Mouse (Mus musculus) midbrain, embryonic 12.5 days (tissue): Measurements from ENCODE around the gene Cdh22. TPM values are rescaled to one million over a fixed set of nuclear protein-coding genes. Genes with fewer than 3 reads are reported as not detected.
A peak's percentile ranks its signal among the peaks of the same experiment; 100 is the strongest.

ENCODE experiments used
- ATAC-seq: fragments of 200-750 bp; cut with Nextera tagmentation; 2 replicates; pipeline ENCODE4 v1.8.0; 2017; ENCODE audit warnings: low read depth, moderate TSS enrichment, moderate library complexity; ENCODE audit not compliant: low FRiP score
- H3K27ac ChIP-seq: fragments of 300-500 bp; sonication (generic); replicated peaks from 2 replicates; pipeline ENCODE4 v1.5.1; 2016; ENCODE audit warnings: mild to moderate bottlenecking
- H3K27me3 ChIP-seq: fragments of 300-500 bp; sonication (generic); 2 replicates; pipeline ENCODE4 v1.6.1; 2016; ENCODE audit warnings: mild to moderate bottlenecking
- H3K36me3 ChIP-seq: fragments of 300-500 bp; sonication (generic); 2 replicates; pipeline ENCODE4 v1.6.1; 2016
- H3K4me1 ChIP-seq: fragments of 300-500 bp; sonication (generic); 2 replicates; pipeline ENCODE4 v1.6.1; 2016
- H3K4me2 ChIP-seq: fragments of 300-500 bp; sonication (generic); replicated peaks from 2 replicates; pipeline ENCODE4 v1.6.1; 2016; ENCODE audit warnings: mild to moderate bottlenecking, moderate library complexity
- H3K4me3 ChIP-seq: fragments of 300-500 bp; sonication (generic); 2 replicates; pipeline ENCODE4 v1.5.1; 2016; ENCODE audit warnings: mild to moderate bottlenecking
- H3K9ac ChIP-seq: fragments of 300-500 bp; sonication (generic); replicated peaks from 2 replicates; pipeline ENCODE4 v1.6.1; 2016; ENCODE audit warnings: mild to moderate bottlenecking, moderate library complexity
- H3K9me3 ChIP-seq: fragments of 300-500 bp; sonication (generic); 2 replicates; pipeline ENCODE4 v1.6.1; 2016; ENCODE audit warnings: mild to moderate bottlenecking
- WGBS: fragments of 180-500 bp; shearing (Covaris S2); methylation state at CpG from one replicate; pipeline ENCODE4 v1.1.7; 2016; 5-methylcytosine and 5-hydroxymethylcytosine counted together
- polyA plus RNA-seq: library from polyadenylated mRNA; unstranded; fragments of >200 nt; fragmentation: Nextera tagmentation; extraction: Ambion mirVana; gene quantifications from 2 replicates; pipeline ENCODE4 v1.2.1, GENCODE M21; 2016

Gene Cdh22
- polyA plus RNA-seq, 1 experiment from 2014 or later: 18.8 TPM

DNA sequence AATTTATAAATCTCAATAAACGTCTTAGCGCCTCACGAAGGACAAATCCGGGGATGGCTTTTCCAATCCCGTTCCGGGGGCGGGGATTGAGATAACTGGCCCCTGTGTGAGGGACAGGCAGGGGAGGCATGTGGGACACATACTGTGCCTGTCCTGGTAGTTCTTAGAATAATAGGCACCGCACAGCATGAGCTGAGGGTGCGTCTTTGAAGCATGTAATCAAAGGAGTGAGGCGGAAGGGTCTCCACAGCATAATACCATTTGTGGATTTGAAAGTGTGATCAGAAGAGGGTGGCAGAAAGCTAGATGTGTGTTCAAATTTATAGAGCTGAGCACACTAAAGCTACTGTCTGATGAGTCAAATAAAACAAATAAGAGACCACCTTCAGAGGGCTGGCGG lies 11.7 kb upstream of the Cdh22 start:
- Histone ChIP-seq H3K4me3 (no peak overlapping the region), H3K27me3 (peaks cover 72% of the 10 kb centered on the region), H3K27ac (no peak overlapping the region), H3K9ac (no peak overlapping the region), H3K4me1 (peaks cover 42% of the 10 kb centered on the region), H3K4me2 (no peak overlapping the region), H3K36me3 (no peaks in the 10 kb centered on the region), H3K9me3 (no peaks in the 10 kb centered on the region; the same call in 1 of the 2 replicates)
- ATAC-seq: no peak
- WGBS: 16% methylated on average over 11 of the region's 11 CpGs

DNA sequence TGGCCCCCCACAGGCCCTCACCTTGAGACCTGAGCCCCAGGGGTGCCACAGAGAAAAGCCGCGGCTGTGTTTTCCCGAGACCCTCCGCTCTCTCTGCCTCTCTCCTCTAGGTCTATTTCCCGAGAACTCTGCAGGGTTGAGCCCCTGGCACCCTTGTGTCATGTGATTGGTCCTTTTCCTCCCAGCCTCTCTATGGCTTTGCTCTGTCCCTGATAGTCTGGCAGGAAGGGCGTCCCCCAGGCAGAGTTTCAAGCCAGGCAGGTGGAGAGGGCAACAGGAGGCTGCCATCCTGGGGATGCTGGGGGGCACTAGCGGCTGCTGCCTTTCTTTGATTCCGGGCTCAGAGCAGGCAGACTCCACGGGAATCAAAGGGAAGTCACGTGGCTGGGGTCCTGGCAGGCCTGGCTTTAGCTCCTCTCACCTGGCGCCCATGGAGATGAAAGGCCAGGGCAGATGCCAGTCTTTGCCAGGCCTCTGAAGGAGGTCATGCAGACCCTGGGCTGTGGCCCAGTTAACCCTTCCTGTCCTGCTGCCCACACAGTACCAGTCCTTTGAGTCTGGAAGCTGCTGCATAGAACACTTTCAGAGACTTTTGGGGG lies 8.6 kb upstream of the Cdh22 start:
- ATAC-seq: no peak
- Histone ChIP-seq H3K36me3 (no peaks in the 10 kb centered on the region), H3K9me3 (no peaks in the 10 kb centered on the region; the same call in 1 of the 2 replicates), H3K4me3 (no peak overlapping the region), H3K9ac (no peak overlapping the region; the same call in 1 of the 2 replicates), H3K27ac (no peak overlapping the region), H3K4me1 (peaks cover 40% of the 10 kb centered on the region), H3K27me3 (peaks cover 85% of the 10 kb centered on the region), H3K4me2 (peak overlapping the region; percentile 16; the same call in 1 of the 2 replicates)
- WGBS: 5% methylated on average over 11 of the region's 11 CpGs

DNA sequence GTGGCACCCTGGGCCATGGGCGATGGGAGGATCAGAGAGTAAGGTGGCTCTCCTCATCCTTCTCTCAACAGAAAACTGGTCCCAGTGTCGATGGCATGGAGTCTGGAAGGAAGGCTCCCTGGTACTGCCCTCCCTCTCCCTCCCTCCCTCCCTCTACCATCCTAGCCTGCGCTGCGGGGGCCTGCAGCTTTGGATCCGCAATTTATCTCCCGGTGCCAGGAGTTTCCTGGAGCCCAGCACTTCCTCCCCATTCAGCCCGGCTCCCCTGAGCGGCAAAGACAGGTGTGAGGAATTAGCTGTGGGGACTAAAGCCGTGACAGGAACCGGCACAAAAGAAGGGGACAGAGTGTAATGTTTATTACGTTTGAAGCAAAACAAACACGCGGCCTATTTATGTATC lies 7.9 kb upstream of the Cdh22 start:
- H3K36me3 ChIP-seq: no peaks in the 10 kb centered on the region
- ATAC-seq: no peak
- no peak overlapping the region for H3K4me3 ChIP-seq
- H3K4me2 ChIP-seq: 0 out of 2 replicates have a peak overlapping the region, but pooled peaks have one; percentile 2
- H3K4me1 ChIP-seq: peaks cover 44% of the 10 kb centered on the region
- peaks cover 87% of the 10 kb centered on the region for H3K27me3 ChIP-seq
- no peaks in the 10 kb centered on the region; the same call in 1 of the 2 replicates for H3K9me3 ChIP-seq
- WGBS: 2% methylated on average over 13 of the region's 13 CpGs
- H3K27ac ChIP-seq: no peak overlapping the region
- H3K9ac ChIP-seq: 0 out of 2 replicates have a peak overlapping the region, but pooled peaks have one; percentile 20

DNA sequence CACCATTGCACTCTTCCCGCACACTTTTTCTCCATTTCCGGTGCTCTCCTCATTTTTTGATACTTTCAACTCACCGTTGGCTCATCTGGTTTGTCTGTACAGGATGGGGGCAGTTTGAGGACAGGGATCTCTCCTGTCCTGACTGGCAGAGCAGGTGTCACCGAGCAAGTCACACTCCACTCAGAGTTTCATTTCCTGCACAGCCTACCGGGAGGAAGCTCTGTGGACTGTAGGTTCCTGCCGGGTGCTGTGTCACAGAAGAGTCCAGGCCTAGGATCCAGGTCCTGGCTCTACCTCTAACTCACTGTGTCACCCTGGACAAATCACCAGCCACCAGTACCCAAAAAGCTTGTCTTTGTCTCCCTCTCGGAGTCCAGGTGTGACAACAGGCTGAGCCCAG lies 7.1 kb upstream of the Cdh22 start:
- no peaks in the 10 kb centered on the region for H3K36me3 ChIP-seq
- ATAC-seq: no peak
- 68% methylated on average over 7 of the region's 7 CpGs for WGBS
- no peak overlapping the region for H3K9ac ChIP-seq
- no peaks in the 10 kb centered on the region; the same call in 1 of the 2 replicates for H3K9me3 ChIP-seq
- H3K4me2 ChIP-seq: no peak overlapping the region
- peaks cover 36% of the 10 kb centered on the region for H3K4me1 ChIP-seq
- peaks cover 84% of the 10 kb centered on the region for H3K27me3 ChIP-seq
- H3K27ac ChIP-seq: no peak overlapping the region
- no peak overlapping the region for H3K4me3 ChIP-seq

DNA sequence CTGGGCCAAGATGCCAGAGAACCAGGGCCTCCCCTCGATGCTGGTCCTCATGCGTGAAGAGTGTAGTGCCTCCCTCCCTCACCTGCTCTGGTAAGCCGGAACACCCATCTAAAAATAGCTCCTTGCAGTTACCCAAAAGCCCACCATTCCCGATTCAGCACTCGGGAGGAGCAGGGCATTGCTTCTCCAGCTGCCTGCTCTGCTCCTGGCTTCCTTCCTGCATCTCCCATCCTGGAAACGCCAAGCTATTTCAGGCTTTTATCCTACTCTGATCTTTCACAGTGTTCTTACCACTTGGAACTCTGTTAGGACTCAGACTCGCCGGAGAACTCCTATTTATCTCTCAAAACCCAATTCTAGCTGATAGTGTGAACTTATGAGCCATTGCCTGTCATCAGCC lies 5.7 kb upstream of the Cdh22 start:
- no peak overlapping the region for H3K4me3 ChIP-seq
- H3K27ac ChIP-seq: no peak overlapping the region
- peaks cover 29% of the 10 kb centered on the region for H3K4me1 ChIP-seq
- ATAC-seq: no peak
- H3K4me2 ChIP-seq: no peak overlapping the region
- 38% methylated on average over 8 of the region's 8 CpGs for WGBS
- H3K9me3 ChIP-seq: no peaks in the 10 kb centered on the region; the same call in 1 of the 2 replicates
- peaks cover 91% of the 10 kb centered on the region for H3K27me3 ChIP-seq
- H3K9ac ChIP-seq: no peak overlapping the region
- H3K36me3 ChIP-seq: no peaks in the 10 kb centered on the region

DNA sequence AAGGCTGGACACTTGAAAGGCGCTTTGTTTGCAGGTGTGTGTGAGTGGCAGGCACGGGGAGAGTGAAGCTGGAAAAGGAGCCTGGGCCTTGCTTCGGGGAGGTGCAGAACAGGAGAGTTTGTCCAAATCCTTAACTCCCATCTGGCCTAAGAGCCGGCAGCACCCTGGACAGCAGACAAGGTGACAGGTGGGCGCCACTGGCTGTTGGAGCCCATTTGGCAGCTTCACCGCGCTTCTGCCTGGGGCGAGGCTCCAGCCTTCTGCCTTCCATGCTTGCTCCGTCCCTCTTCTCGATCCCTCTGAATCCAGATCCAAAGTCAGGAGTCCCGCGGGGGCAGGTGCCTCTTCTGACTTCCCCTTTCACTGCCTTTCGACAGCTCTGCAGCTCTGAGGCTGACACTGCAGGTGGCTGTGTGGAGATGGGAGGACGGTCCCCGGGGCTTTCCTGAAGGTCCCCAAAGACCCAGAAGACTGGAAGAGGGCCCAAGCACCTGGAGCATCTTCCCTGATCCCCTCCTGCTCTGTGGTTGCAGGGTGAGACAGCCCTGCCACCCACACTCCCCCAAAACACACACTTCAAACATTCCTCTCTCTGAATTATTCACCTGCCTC lies 5.0 kb upstream of the Cdh22 start:
- peaks cover 95% of the 10 kb centered on the region for H3K27me3 ChIP-seq
- no peak overlapping the region for H3K4me3 ChIP-seq
- H3K4me1 ChIP-seq: peaks cover 36% of the 10 kb centered on the region
- no peak for ATAC-seq
- no peaks in the 10 kb centered on the region for H3K9me3 ChIP-seq
- 23% methylated on average over 15 of the region's 15 CpGs for WGBS
- no peak overlapping the region for H3K4me2 ChIP-seq
- H3K27ac ChIP-seq: no peak overlapping the region
- H3K36me3 ChIP-seq: no peaks in the 10 kb centered on the region
- H3K9ac ChIP-seq: no peak overlapping the region

DNA sequence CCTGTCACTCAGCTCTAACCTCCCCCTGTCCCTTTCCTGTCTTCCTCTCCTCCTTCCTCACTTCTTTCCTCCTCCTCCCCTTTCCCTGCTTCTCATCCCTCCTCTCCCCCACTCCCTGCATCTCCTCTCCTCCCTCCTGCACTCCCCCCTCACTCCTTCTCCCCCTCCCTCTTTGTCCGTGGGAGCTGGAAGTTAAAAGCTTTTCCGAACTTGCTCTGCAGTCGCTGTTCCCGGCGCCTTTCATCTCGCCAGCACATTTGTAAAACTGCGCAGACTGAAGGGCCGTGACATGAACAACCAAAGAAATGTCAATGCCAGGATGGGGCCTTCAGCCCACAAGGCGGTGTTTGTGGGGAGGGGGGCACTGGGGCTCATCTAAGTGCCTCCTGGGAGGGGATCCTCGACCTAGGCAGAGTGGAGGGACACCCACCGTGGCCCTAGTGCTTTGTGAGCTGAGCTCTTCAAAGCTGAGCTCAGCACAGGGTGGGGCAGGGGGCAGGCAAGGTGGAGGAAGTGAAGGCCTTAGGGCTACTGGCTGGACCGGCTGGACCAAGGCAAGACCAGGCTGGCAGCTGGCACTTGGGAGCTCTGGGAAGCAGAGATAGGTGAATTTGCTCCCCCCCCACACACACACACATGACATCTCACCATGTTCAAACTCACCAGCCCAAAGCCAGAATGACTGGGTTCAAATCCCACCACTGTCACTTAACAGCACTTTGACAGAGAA lies 3.9 kb upstream of the Cdh22 start:
- WGBS: 2% methylated on average over 12 of the region's 12 CpGs
- H3K9me3 ChIP-seq: no peaks in the 10 kb centered on the region
- H3K4me3 ChIP-seq: no peak overlapping the region
- H3K36me3 ChIP-seq: no peaks in the 10 kb centered on the region
- peaks cover 96% of the 10 kb centered on the region for H3K27me3 ChIP-seq
- H3K4me2 ChIP-seq: no peak overlapping the region
- no peak for ATAC-seq
- peaks cover 42% of the 10 kb centered on the region for H3K4me1 ChIP-seq
- H3K27ac ChIP-seq: no peak overlapping the region
- H3K9ac ChIP-seq: 0 out of 2 replicates have a peak overlapping the region, but pooled peaks have one; percentile 24

DNA sequence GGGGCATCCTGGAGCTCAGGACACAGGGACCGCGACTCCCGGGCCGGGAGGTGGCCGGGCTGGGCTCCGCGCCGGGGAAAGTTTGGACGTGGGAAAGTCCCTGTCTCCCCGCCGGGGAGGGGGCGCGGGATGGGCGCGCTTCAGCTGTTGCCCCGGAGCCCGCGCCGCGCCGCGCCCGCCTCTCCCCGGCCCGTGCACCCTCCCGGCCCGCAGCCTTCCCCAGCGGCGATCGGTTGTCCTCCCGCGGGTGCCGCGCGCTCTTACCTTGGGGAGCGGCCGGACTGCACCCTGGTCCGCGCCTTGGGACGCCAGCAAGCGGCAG lies 401 bp downstream of the Cdh22 start:
- Histone ChIP-seq H3K36me3 (no peaks in the 10 kb centered on the region), H3K9ac (peak overlapping the region; percentile 80), H3K27ac (peak overlapping the region; percentile 76), H3K4me2 (peak overlapping the region; percentile 95), H3K4me3 (peak overlapping the region; percentile 79), H3K4me1 (peaks cover 62% of the 10 kb centered on the region), H3K27me3 (peaks cover 95% of the 10 kb centered on the region), H3K9me3 (no peaks in the 10 kb centered on the region)
- 1% methylated on average over 38 of the region's 41 CpGs for WGBS
- peak; percentile 39 for ATAC-seq

DNA sequence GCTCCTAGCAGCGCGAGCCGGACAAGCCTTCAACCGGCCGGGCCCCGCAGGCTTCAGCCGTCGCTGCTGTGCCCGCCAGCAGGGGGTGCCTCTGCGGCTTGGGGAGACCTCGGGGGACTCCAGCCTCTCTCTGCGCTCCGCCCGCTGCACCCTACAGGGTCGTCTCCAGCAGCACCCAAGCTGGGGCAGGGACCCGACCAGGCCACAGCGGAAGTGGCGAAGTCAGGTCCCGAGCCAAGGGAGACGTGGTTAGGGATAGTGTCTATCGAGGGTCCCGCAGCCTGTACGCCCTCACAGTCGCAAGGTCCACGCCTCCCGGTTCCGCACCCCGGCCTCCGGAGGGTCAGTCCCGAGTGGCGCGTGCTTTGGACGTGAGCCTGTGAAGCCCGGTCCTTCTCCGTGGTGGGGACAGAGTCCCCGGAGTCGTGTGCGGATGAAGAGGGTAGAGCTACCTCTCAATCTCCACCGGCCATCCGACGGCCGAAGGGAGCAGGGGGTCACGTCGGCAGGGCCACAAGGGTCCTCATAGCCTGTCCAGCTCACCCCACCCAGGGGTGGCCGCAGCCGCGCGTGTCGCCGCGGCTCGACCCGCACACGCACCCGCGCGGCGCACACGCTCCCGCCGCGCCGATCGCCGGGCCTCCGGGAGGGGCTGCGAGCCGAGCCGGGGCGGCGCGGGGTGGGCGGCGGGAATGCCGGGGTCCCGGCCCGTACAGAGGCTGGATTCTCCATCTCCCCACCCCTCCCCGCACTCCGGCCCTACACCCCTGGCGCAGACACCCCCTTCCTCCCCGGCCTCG lies 962 bp downstream of the Cdh22 start:
- no peaks in the 10 kb centered on the region for H3K9me3 ChIP-seq
- peaks cover 95% of the 10 kb centered on the region for H3K27me3 ChIP-seq
- peak; percentile 32 for ATAC-seq
- peak overlapping the region; percentile 95 for H3K4me2 ChIP-seq
- peak overlapping the region; percentile 80 for H3K9ac ChIP-seq
- H3K4me3 ChIP-seq: peak overlapping the region; percentile 79
- H3K27ac ChIP-seq: peak overlapping the region; percentile 76
- WGBS: under 1% methylated on average over 71 of the region's 82 CpGs
- no peaks in the 10 kb centered on the region for H3K36me3 ChIP-seq
- peaks cover 65% of the 10 kb centered on the region for H3K4me1 ChIP-seq

DNA sequence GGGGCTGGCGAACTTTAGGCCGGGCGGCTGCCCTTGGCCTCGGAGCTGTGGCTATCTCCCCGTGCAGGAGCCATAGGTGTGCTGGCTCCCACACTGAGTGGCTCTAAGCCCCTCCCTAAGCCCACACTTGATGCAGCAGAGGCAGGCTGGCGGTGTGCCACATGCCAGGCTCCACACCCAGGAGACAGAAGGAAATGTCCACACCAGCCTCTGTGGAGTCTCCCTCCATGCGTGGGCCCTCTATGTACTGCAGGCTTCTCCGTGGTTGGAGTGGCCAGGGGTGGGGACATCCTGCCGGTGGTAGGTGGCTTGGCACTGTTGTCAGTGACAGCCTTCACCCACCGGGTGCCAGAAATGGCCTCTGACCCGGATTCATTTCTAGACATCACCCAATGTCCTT lies 5.6 kb downstream of the Cdh22 start:
- Histone ChIP-seq H3K4me2 (no peak overlapping the region), H3K27ac (no peak overlapping the region), H3K27me3 (peaks cover 90% of the 10 kb centered on the region), H3K36me3 (no peaks in the 10 kb centered on the region), H3K4me3 (no peak overlapping the region), H3K9me3 (no peaks in the 10 kb centered on the region), H3K4me1 (peaks cover 52% of the 10 kb centered on the region), H3K9ac (no peak overlapping the region)
- ATAC-seq: no peak
- 84% methylated on average over 11 of the region's 11 CpGs for WGBS

DNA sequence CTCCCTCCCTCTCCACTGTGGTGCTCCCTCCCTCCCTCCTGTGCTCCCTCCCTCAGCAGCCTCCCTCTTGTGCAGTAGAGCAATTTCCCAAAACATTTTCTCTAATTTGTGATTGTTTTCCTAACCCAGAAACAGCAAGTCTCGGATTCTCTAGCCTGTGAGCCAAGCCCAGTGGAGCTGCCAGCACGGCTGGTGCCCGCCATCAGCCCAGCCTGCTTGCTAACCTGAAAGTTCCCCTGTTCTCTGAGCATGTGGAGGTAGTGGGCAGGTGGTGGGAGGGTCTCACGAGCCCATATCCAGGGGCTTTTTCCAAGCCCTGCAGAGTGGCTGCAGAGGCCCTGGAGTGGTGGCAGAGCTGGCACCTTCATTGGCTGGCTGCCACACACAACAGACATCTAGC lies 10.8 kb downstream of the Cdh22 start:
- no peak for ATAC-seq
- WGBS: 70% methylated on average over 4 of the region's 4 CpGs
- H3K4me3 ChIP-seq: no peak overlapping the region
- no peak overlapping the region for H3K27ac ChIP-seq
- no peak overlapping the region for H3K4me2 ChIP-seq
- no peak overlapping the region for H3K9ac ChIP-seq
- no peaks in the 10 kb centered on the region for H3K36me3 ChIP-seq
- peaks cover 48% of the 10 kb centered on the region for H3K4me1 ChIP-seq
- peaks cover 86% of the 10 kb centered on the region for H3K27me3 ChIP-seq
- H3K9me3 ChIP-seq: no peaks in the 10 kb centered on the region
